Mouse (Mus musculus) ES-E14 (cell line): Measurements from ENCODE around the gene Nudt22. TPM values are rescaled to one million over a fixed set of nuclear protein-coding genes. Genes with fewer than 3 reads are reported as not detected.

Experiments used
- DNase-seq: peaks from one replicate; pipeline ENCODE4 v3.0.0-alpha.2; 2013; ENCODE audit warnings: low read depth, low spot score
- H3K27ac ChIP-seq: 2 replicates; pipeline ENCODE4 v1.5.1; 2012; ENCODE audit warnings: low read depth, mild to moderate bottlenecking, low read length, moderate library complexity, mixed read lengths; ENCODE audit not compliant: poor library complexity, insufficient read depth, severe bottlenecking
- H3K36me3 ChIP-seq: 2 replicates; pipeline ENCODE4 v1.6.1; 2012; ENCODE audit warnings: mild to moderate bottlenecking, low read length, moderate library complexity, mixed read lengths; ENCODE audit not compliant: control insufficient read depth, poor library complexity, insufficient read depth, severe bottlenecking
- H3K4me1 ChIP-seq, 2 experiments: fragments of 150-350 bp in 1 of 2; sonication (generic) in 1 of 2; 2 replicates each; pipeline ENCODE4 v1.6.1; 2012; ENCODE audit warnings: low read length in 2 of 2, mild to moderate bottlenecking in 1 of 2, mixed read lengths in 1 of 2; ENCODE audit not compliant: control insufficient read depth in 2 of 2, insufficient read depth in 2 of 2, poor library complexity in 1 of 2
- H3K4me3 ChIP-seq, 2 experiments: fragments of 150-350 bp in 1 of 2; sonication (generic) in 1 of 2; 2 replicates each; pipeline ENCODE4 v1.5.1; 2012; ENCODE audit warnings: low read length in 2 of 2, low read depth in 1 of 2, mild to moderate bottlenecking in 1 of 2, mixed read lengths in 1 of 2; ENCODE audit not compliant: insufficient read depth in 1 of 2, poor library complexity in 1 of 2, severe bottlenecking in 1 of 2
- H3K9ac ChIP-seq: 2 replicates; pipeline ENCODE4 v1.6.1; 2012; ENCODE audit warnings: low read depth, mild to moderate bottlenecking, low read length, mixed read lengths; ENCODE audit not compliant: poor library complexity, insufficient read depth, severe bottlenecking
- H3K9me3 ChIP-seq: fragments of 150-350 bp; sonication (generic); 2 replicates; pipeline ENCODE4 v1.6.1; 2012; ENCODE audit warnings: low read depth, mild to moderate bottlenecking, low read length; ENCODE audit not compliant: control insufficient read depth, insufficient read depth
- CHD2 ChIP-seq: IDR thresholded peaks from 2 replicates; pipeline ENCODE4 v1.6.1; 2014; ENCODE audit warnings: mild to moderate bottlenecking, low read depth, low read length, inconsistent platforms
- HCFC1 ChIP-seq: IDR thresholded peaks from 2 replicates; pipeline ENCODE4 v1.6.1; 2012; ENCODE audit warnings: low read length, inconsistent platforms, borderline replicate concordance; ENCODE audit not compliant: insufficient read depth
- MAFK ChIP-seq: IDR thresholded peaks from 2 replicates; pipeline ENCODE4 v1.6.1; 2014; ENCODE audit warnings: mild to moderate bottlenecking, low read depth, low read length, inconsistent platforms; ENCODE audit not compliant: insufficient read depth
- ZC3H11A ChIP-seq: IDR thresholded peaks from 2 replicates; pipeline ENCODE4 v1.6.1; 2012; ENCODE audit warnings: low read depth, mild to moderate bottlenecking, inconsistent platforms, low read length, borderline replicate concordance
- ZNF384 ChIP-seq: IDR thresholded peaks from 2 replicates; pipeline ENCODE4 v1.6.1; 2012; ENCODE audit warnings: low read depth, low read length, inconsistent platforms
- in situ Hi-C, 2 experiments: fragments of 600-800 bp; cut with MboI; formaldehyde crosslinking; loops; one replicate each; pipeline ENCODE4 v1.15.1; 2025; ENCODE audit warnings: low sequenced_read_pairs in 2 of 2, inconsistent platforms in 1 of 2; ENCODE audit not compliant: unreplicated experiment in 2 of 2
- total RNA-seq: library from RNA; depleted of rRNA; stranded (reverse); fragments of 300-350 nt; gene quantifications from 2 replicates; pipeline ENCODE4 v1.2.3, GENCODE M21; 2012

Gene Nudt22
- total RNA-seq, 1 experiment = 12.7 TPM

- H3K4me1 ChIP-seq = peaks cover 0 to 22% of the 10 kb centered on the region in 2 experiments; a peak in 3 of 4 replicates
- peak overlapping the region; percentile 81 for H3K9ac ChIP-seq
- in situ Hi-C loops = no loop called here
- peaks cover 18% of the 10 kb centered on the region for H3K36me3 ChIP-seq
- no peaks in the 10 kb centered on the region for H3K9me3 ChIP-seq
- peak overlapping the region; percentile 79; the same call in 1 of the 2 replicates for H3K27ac ChIP-seq
- DNase-seq = no peak
- TF ChIP-seq HCFC1 (peak; percentile 85), ZNF384 (no peak)
- H3K4me3 ChIP-seq = peak overlapping the region; percentile 80
Measured at GRCm38 (mm10) chr19:6950613-6951153, 45.2 kb downstream of the Nudt22 start.

GRCm38 (mm10) chr19:6949951-6950350 is 46.0 kb downstream of the Nudt22 start:
- no peak overlapping the region for H3K27ac ChIP-seq
- peak overlapping the region; percentile 80 for H3K4me3 ChIP-seq
- peak overlapping the region; percentile 81; the same call in 1 of the 2 replicates for H3K9ac ChIP-seq
- H3K9me3 ChIP-seq = no peaks in the 10 kb centered on the region
- peaks cover 10% of the 10 kb centered on the region for H3K36me3 ChIP-seq
- in situ Hi-C loops = no loop called here
- no peak for TF ChIP-seq HCFC1
- no peak for TF ChIP-seq CHD2
- no peak for TF ChIP-seq ZC3H11A
- no peak for TF ChIP-seq MAFK
- no peak for TF ChIP-seq ZNF384
- peaks cover 0 to 21% of the 10 kb centered on the region in 2 experiments; a peak in 3 of 4 replicates for H3K4me1 ChIP-seq
- DNase-seq = no peak

- H3K4me3 ChIP-seq = no peak overlapping the region
- in situ Hi-C loops = no loop called here
- DNase-seq = no peak
- H3K4me1 ChIP-seq = peaks cover 0 to 20% of the 10 kb centered on the region in 2 experiments; a peak in 3 of 4 replicates
- H3K9ac ChIP-seq = 0 out of 2 replicates have a peak overlapping the region, but pooled peaks have one; percentile 0
- TF ChIP-seq ZNF384 (no peak), HCFC1 (no peak), CHD2 (no peak), ZC3H11A (no peak)
- peaks cover 6% of the 10 kb centered on the region for H3K36me3 ChIP-seq
- no peak overlapping the region for H3K27ac ChIP-seq
- H3K9me3 ChIP-seq = no peaks in the 10 kb centered on the region
Measured at GRCm38 (mm10) chr19:6949532-6949931, 46.4 kb downstream of the Nudt22 start.

GRCm38 (mm10) chr19:6948186-6948585 is 47.7 kb downstream of the Nudt22 start:
- in situ Hi-C loops = no loop called here
- H3K27ac ChIP-seq = peak overlapping the region; percentile 57
- H3K9ac ChIP-seq = peak overlapping the region; percentile 48; the same call in 1 of the 2 replicates
- peaks cover 0 to 20% of the 10 kb centered on the region in 2 experiments; a peak in 3 of 4 replicates for H3K4me1 ChIP-seq
- H3K36me3 ChIP-seq = no peaks in the 10 kb centered on the region; the same call in 1 of the 2 replicates
- no peak for DNase-seq
- TF ChIP-seq CHD2 (no peak), ZC3H11A (no peak), ZNF384 (no peak), MAFK (no peak), HCFC1 (no peak)
- H3K4me3 ChIP-seq = no peak overlapping the region
- H3K9me3 ChIP-seq = no peaks in the 10 kb centered on the region
